Mouse (Mus musculus): ENCODE results near the gene Apba1. TPM values are rescaled to one million over a fixed set of nuclear protein-coding genes. Genes with fewer than 3 reads are reported as not detected.

Gene Apba1
- polyA plus RNA-seq, 1 experiment from 2014 or later, result 0.40 TPM

GRCm38 (mm10) chr19:23810976-23811375 is 52.3 kb downstream of the Apba1 start:
- Histone ChIP-seq H3K27ac (ENCODE audit: low read depth, low read length) (no peak overlapping the region), H3K4me3 (ENCODE audit: low read depth, low read length) (no peak overlapping the region), H3K27me3 (ENCODE audit: control insufficient read depth, insufficient read depth, low read length) (no peaks in the 10 kb centered on the region), H3K4me1 (ENCODE audit: control insufficient read depth, insufficient read depth, low read length) (peaks cover 8% of the 10 kb centered on the region), H3K4me2 (no peak overlapping the region), H3K9ac (ENCODE audit: low read depth, low read length) (no peak overlapping the region), H3K9me3 (replicated peaks; ENCODE audit: control insufficient read depth, low read length) (no peaks in the 10 kb centered on the region), H3K36me3 (ENCODE audit: control insufficient read depth, insufficient read depth, low read length) (no peaks in the 10 kb centered on the region)
- no peak for ATAC-seq (replicated peaks; ENCODE audit: insufficient number of reproducible peaks, low FRiP score, low TSS enrichment)
- WGBS (ENCODE audit: insufficient replicate concordance), result 82% methylated on average over 5 of the region's 5 CpGs

GRCm38 (mm10) chr19:23816762-23817161 is 58.1 kb downstream of the Apba1 start:
- Histone ChIP-seq H3K9ac (ENCODE audit: low read depth, low read length) (no peak overlapping the region), H3K9me3 (replicated peaks; ENCODE audit: control insufficient read depth, low read length) (no peaks in the 10 kb centered on the region), H3K4me2 (no peak overlapping the region), H3K4me3 (ENCODE audit: low read depth, low read length) (no peak overlapping the region), H3K4me1 (ENCODE audit: control insufficient read depth, insufficient read depth, low read length) (no peaks in the 10 kb centered on the region), H3K27me3 (ENCODE audit: control insufficient read depth, insufficient read depth, low read length) (no peaks in the 10 kb centered on the region), H3K27ac (ENCODE audit: low read depth, low read length) (no peak overlapping the region), H3K36me3 (ENCODE audit: control insufficient read depth, insufficient read depth, low read length) (no peaks in the 10 kb centered on the region)
- WGBS (ENCODE audit: insufficient replicate concordance), result 73% methylated on average over 13 of the region's 13 CpGs
- no peak for ATAC-seq (replicated peaks; ENCODE audit: insufficient number of reproducible peaks, low FRiP score, low TSS enrichment)

GRCm38 (mm10) chr19:23817196-23817595 is 58.5 kb downstream of the Apba1 start:
- no peak for ATAC-seq (replicated peaks; ENCODE audit: insufficient number of reproducible peaks, low FRiP score, low TSS enrichment)
- no peaks in the 10 kb centered on the region for H3K36me3 ChIP-seq (ENCODE audit: control insufficient read depth, insufficient read depth, low read length)
- WGBS (ENCODE audit: insufficient replicate concordance), result 62% methylated on average over 6 of the region's 6 CpGs

GRCm38 (mm10) chr19:23819882-23820281 is 61.2 kb downstream of the Apba1 start:
- WGBS (ENCODE audit: insufficient replicate concordance), result 70% methylated on average over 8 of the region's 8 CpGs
- Histone ChIP-seq H3K27ac (ENCODE audit: low read depth, low read length) (no peak overlapping the region), H3K4me1 (ENCODE audit: control insufficient read depth, insufficient read depth, low read length) (no peaks in the 10 kb centered on the region), H3K9me3 (replicated peaks; ENCODE audit: control insufficient read depth, low read length) (no peaks in the 10 kb centered on the region), H3K4me2 (no peak overlapping the region), H3K27me3 (ENCODE audit: control insufficient read depth, insufficient read depth, low read length) (no peaks in the 10 kb centered on the region), H3K4me3 (ENCODE audit: low read depth, low read length) (no peak overlapping the region), H3K36me3 (ENCODE audit: control insufficient read depth, insufficient read depth, low read length) (no peaks in the 10 kb centered on the region), H3K9ac (ENCODE audit: low read depth, low read length) (no peak overlapping the region)
- no peak for ATAC-seq (replicated peaks; ENCODE audit: insufficient number of reproducible peaks, low FRiP score, low TSS enrichment)

More at GRCm38 (mm10) chr19:23817196-23817595, 58.5 kb downstream of the Apba1 start:
- Histone ChIP-seq H3K4me2 (no peak overlapping the region), H3K27ac (ENCODE audit: low read depth, low read length) (no peak overlapping the region), H3K4me3 (ENCODE audit: low read depth, low read length) (no peak overlapping the region), H3K4me1 (ENCODE audit: control insufficient read depth, insufficient read depth, low read length) (no peaks in the 10 kb centered on the region), H3K27me3 (ENCODE audit: control insufficient read depth, insufficient read depth, low read length) (no peaks in the 10 kb centered on the region), H3K9ac (ENCODE audit: low read depth, low read length) (no peak overlapping the region), H3K9me3 (replicated peaks; ENCODE audit: control insufficient read depth, low read length) (no peaks in the 10 kb centered on the region)

GRCm38 (mm10) chr19:23822497-23822896 is 63.8 kb downstream of the Apba1 start:
- Histone ChIP-seq H3K4me1 (ENCODE audit: control insufficient read depth, insufficient read depth, low read length) (no peaks in the 10 kb centered on the region), H3K9ac (ENCODE audit: low read depth, low read length) (no peak overlapping the region), H3K36me3 (ENCODE audit: control insufficient read depth, insufficient read depth, low read length) (no peaks in the 10 kb centered on the region), H3K27ac (ENCODE audit: low read depth, low read length) (no peak overlapping the region), H3K4me2 (no peak overlapping the region), H3K4me3 (ENCODE audit: low read depth, low read length) (no peak overlapping the region), H3K9me3 (replicated peaks; ENCODE audit: control insufficient read depth, low read length) (no peaks in the 10 kb centered on the region), H3K27me3 (ENCODE audit: control insufficient read depth, insufficient read depth, low read length) (no peaks in the 10 kb centered on the region)
- ATAC-seq (replicated peaks; ENCODE audit: insufficient number of reproducible peaks, low FRiP score, low TSS enrichment), result no peak
- 58% methylated on average over 3 of the region's 3 CpGs for WGBS (ENCODE audit: insufficient replicate concordance)

- Histone ChIP-seq H3K4me2 (no peak overlapping the region), H3K4me1 (ENCODE audit: control insufficient read depth, insufficient read depth, low read length) (no peaks in the 10 kb centered on the region), H3K9me3 (replicated peaks; ENCODE audit: control insufficient read depth, low read length) (no peaks in the 10 kb centered on the region), H3K36me3 (ENCODE audit: control insufficient read depth, insufficient read depth, low read length) (no peaks in the 10 kb centered on the region), H3K4me3 (ENCODE audit: low read depth, low read length) (no peak overlapping the region), H3K27ac (ENCODE audit: low read depth, low read length) (no peak overlapping the region), H3K9ac (ENCODE audit: low read depth, low read length) (no peak overlapping the region), H3K27me3 (ENCODE audit: control insufficient read depth, insufficient read depth, low read length) (no peaks in the 10 kb centered on the region)
- no peak for ATAC-seq (replicated peaks; ENCODE audit: insufficient number of reproducible peaks, low FRiP score, low TSS enrichment)
- WGBS (ENCODE audit: insufficient replicate concordance), result 84% methylated on average over 4 of the region's 4 CpGs
Observed at GRCm38 (mm10) chr19:23823533-23823932, 64.8 kb downstream of the Apba1 start.

GRCm38 (mm10) chr19:23826251-23826650 is 67.6 kb downstream of the Apba1 start:
- WGBS (ENCODE audit: insufficient replicate concordance), result 82% methylated on average over 8 of the region's 8 CpGs
- no peaks in the 10 kb centered on the region for H3K27me3 ChIP-seq (ENCODE audit: control insufficient read depth, insufficient read depth, low read length)
- H3K9ac ChIP-seq (ENCODE audit: low read depth, low read length), result no peak overlapping the region
- no peak for ATAC-seq (replicated peaks; ENCODE audit: insufficient number of reproducible peaks, low FRiP score, low TSS enrichment)
- H3K4me2 ChIP-seq, result no peak overlapping the region
- no peaks in the 10 kb centered on the region for H3K9me3 ChIP-seq (replicated peaks; ENCODE audit: control insufficient read depth, low read length)
- H3K27ac ChIP-seq (ENCODE audit: low read depth, low read length), result no peak overlapping the region
- H3K36me3 ChIP-seq (ENCODE audit: control insufficient read depth, insufficient read depth, low read length), result no peaks in the 10 kb centered on the region
- H3K4me1 ChIP-seq (ENCODE audit: control insufficient read depth, insufficient read depth, low read length), result no peaks in the 10 kb centered on the region
- no peak overlapping the region for H3K4me3 ChIP-seq (ENCODE audit: low read depth, low read length)

GRCm38 (mm10) chr19:23830761-23831160 is 72.1 kb downstream of the Apba1 start:
- Histone ChIP-seq H3K9me3 (replicated peaks; ENCODE audit: control insufficient read depth, low read length) (no peaks in the 10 kb centered on the region), H3K4me2 (no peak overlapping the region), H3K4me3 (ENCODE audit: low read depth, low read length) (no peak overlapping the region), H3K9ac (ENCODE audit: low read depth, low read length) (no peak overlapping the region), H3K4me1 (ENCODE audit: control insufficient read depth, insufficient read depth, low read length) (no peaks in the 10 kb centered on the region), H3K27ac (ENCODE audit: low read depth, low read length) (no peak overlapping the region), H3K27me3 (ENCODE audit: control insufficient read depth, insufficient read depth, low read length) (no peaks in the 10 kb centered on the region), H3K36me3 (ENCODE audit: control insufficient read depth, insufficient read depth, low read length) (no peaks in the 10 kb centered on the region)
- no peak for ATAC-seq (replicated peaks; ENCODE audit: insufficient number of reproducible peaks, low FRiP score, low TSS enrichment)
- WGBS (ENCODE audit: insufficient replicate concordance), result 65% methylated on average over 7 of the region's 7 CpGs

Data from heart, embryonic 11.5 days (tissue).